Mouse (Mus musculus) CD8-positive naive resting alpha-beta T cell, adult 2 months (primary cell): ENCODE results near the gene Lrrc2.

Experiments
- DNase-seq, 2 experiments: peaks; one replicate each; pipeline ENCODE4 v3.0.0; 2022; ENCODE audit warnings: low read depth in 2 of 2, low spot score in 2 of 2

The Lrrc2 gene

DNA sequence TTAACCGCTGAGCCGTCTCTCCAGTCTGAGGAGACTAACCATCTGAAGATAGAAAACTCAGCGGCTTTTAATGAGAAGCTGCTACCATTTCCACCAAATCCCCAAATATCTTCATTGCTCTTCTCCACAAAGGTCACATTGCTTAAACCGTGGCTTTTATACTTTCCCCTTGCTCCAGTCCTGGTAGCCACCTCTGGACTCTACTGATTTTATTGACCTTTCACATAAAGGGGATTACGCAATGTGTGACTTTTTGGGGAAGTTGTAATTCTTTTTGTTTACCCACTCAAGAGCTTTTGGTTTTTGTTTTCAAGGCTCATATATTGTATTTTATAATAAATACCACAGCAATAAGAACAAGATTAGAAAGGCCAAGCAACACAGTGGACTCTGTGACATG, 34.2 kb downstream of the Lrrc2 start:
- no peak for DNase-seq

DNA sequence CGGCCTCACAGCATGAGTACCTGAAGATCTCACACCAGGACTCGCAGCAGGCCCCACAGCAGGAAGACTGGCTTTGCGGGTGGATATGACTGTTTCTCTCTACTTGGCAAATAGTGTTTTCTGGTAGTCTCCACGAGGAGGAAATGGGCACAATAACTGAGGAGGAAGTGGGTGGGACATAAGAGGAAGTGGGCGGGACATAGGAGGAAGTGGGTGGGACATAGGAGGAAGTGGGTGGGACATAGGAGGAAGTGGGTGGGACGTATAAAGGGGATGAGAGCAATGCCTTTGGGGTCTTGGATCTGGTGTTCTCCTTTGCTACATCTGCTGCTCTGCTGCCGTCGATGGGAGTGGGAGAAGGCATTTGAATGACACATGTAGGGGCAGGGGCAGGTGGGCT, 34.6 kb downstream of the Lrrc2 start:
- DNase-seq = no peak

DNA sequence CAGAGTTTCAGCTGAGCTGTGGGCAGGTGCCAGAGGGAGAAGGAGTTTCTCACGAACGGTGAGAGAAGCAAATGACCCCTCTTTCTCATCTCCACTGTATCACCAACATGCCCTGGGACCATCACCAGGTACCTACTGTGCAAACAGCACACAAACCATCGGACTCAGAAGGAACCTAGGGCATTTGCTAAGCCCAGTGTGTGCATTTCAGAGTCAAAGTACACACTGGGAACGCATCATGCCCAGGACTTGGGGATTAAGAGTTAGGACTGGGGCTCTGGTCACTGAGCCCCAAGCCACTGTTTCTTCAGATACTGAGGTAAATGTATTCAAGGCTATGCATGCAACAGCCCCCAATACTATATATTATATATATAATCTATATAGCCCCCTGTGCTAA, 36.0 kb downstream of the Lrrc2 start:
- no peak for DNase-seq

DNA sequence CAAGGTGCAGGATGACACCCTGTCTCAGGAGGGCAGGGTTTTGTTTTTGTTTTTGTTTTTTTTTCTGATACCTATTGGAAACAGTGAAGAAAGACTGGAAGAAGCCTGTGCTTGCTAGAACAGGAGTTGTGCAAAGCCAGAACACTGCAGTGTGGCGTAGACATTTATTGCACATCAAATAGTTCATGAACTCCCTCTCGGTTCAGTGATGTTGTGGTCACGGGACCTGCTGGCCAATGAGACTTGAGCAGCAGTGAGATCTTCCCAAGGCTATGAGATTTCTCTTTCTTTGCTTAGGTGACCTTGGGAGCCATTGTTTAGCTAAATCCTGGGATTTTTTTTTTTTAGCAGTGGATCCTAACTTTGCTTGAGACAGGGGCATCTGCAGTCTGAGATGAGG, 36.7 kb downstream of the Lrrc2 start:
- no peak for DNase-seq

DNA sequence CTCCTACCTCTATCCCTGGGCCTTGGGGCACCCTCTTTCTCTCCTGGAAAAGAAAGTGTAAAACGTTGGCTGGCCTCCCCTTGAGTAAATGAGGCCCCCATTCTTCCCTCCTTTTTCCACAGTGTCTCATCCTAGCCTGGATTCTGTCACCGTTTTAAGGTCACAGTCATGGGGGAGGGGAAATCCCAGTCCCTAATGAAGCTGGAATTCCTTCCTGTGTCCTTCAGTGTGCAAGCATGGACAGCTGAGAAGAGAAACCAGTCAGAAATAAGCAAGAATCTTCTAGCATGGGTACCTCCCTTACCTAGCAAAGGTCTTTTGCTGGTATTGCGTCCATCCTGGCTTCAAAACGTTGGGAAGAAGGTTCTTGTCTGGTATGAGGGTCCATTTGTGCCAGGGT, 37.8 kb downstream of the Lrrc2 start:
- no peak for DNase-seq

DNA sequence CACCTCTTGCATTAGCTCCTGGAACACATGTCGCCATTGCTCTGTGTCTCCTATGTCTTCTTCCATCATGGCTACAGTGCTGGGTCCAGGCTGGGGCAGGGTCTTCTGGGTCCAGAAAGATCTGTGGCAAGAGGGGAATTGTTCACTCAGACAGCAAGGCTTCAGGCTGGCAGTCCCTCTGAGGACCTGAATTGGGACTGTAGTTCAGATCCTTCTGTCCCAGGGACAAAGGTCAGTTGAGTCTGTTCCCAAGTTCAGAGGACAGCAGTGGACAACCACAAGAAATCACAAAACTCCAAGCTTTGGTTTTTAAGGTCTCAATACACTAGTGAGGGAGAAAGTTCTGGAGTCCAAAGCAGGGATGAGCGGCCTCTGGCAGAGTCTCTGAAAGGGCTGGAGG, 38.2 kb downstream of the Lrrc2 start:
- no peak for DNase-seq

DNA sequence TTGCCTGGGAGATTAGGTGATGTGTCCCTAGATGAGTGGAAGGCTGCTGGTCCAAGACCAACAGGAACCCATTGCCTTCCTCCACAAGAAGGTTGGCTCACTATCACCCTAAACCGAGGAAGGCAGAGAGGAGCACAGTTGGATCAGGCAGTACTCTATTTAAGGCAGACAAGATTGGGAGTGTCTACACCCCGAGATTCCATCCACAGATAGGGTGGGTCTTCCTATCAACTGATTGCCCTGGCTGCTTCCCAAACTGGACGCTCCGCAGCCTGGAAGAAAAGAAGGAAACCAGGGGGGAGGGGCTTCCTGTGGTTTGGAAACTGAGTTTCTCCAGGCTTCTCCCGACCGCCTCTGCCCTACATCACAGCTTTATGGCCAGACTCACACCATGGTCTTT, 38.9 kb downstream of the Lrrc2 start, which contains the start of gene Rtp3:
Gene Rtp3, minus strand, starts transcription at position 380 of the 400 bp plus-strand sequence.
- no peak for DNase-seq

DNA sequence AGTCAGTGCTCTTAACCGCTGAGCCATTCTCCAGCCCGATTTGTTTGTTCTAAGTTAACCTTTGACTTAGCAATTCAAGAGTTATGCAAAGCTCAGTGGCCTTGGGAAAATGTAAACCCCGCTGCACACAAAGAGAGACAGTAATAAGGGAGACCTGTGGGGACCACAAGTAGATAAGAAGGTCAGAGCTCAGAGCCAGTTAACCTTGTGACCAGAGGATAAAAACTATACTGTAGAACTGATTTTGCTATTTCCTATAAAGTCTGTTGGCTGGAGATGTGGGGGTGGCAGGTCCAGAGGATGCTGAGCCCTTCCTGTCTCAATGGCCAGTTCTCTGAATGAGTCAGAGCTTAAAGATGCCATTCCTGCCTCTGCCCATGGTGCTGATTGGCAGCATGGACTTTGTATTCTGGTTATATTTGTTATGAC, 42.0 kb downstream of the Lrrc2 start:
- DNase-seq = no peak

DNA sequence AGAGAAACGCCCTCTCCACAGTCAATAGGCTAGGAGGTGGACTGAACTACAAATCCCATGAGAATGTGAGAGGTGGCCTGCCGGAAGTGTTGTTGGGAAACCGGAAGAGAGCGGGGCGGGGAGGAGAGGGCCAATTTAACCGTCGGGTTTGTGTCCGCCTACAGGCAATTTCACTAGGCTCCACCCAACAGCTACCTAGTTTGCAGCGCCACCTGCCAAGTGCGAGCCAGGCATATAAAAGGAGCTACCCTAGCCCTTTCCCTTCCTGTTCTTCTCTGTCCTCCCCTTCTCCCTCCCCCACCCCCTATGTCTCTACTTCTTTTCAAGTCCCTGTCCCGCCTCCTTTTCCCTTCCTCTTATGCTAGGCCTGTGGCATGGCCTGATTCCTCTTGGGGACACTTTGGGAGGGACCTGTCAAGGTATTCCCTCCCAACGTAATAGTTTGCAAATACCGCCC, 43.4 kb downstream of the Lrrc2 start:
- peak; percentile 55 to 64 for DNase-seq

DNA sequence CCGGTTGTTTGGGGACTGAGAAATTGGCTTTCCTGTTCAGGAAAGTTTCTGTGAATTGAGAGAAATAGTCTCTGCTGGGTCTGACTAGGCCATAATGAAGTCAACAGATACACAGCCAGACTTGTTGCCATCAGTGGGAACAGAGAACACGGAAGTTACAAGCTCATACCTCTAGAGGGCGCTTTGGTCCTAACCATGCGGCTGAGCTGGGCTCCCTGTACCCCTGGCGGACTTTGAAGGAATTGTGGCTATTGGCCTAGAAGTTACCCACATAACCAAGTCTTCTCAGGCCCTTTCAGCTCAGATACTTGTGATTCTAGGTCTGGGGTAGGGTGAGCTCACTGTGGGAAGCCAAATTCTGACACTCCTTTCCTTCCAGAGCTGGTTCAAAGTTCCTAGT, 45.9 kb downstream of the Lrrc2 start:
- peak; percentile 74 to 83 for DNase-seq

DNA sequence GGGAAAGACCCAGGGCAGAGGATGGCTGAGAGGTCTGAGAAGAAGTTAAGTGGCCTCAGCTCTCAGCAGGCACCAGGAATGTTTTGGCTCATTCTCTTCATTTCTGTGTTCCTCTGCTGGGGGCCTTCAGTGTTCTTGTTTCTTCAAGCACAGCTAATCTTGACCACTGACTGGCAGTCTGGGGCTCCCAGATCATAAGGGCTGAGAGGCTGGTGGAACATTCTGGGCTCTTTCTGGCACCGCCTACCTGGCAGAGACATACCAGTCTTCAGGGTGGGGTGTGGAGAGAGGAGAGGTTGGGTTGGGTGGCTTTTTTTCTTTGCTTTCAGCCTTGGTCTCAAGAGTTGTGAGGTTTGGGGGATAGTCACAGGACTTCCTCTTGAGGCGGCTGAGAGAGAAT, 47.7 kb downstream of the Lrrc2 start:
- DNase-seq = no peak

DNA sequence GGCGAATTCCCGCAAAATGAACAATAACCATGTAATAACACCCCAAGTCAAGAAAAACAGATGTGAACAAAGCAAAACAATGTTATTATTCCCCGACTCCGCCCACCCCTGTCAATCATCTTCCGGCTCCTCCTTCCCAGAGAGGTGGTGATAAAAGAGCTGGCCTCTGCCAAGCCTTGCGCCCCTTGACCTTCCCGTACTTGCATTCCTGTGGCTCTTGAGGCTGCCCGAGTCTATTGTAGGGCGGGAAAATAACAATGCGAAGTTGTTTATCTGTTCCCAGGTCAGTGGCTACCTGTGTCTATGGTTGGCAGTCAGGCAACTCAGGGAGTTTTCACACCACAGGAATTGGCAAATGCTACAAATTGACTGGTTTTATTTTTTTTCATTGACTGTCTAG, 48.5 kb downstream of the Lrrc2 start:
- no peak for DNase-seq

DNA sequence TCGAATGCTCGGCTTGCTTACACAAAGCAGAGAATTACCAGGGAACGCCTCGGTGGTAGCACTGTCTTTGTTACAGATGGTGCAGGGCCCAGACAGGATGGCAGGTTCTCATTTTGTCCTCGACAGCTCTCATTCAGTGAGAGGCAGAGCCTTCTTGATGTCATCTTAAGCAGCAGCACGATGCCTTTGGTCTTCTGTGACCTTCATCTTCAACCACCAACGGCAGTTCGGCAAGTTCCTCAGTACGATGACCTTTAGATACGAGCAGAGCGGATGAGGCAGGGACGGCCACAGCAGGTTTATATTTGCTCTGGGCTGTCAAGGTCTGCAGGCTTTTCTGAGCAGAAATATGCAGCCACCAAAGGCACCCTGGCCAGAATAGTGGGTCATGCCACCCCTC, 50.3 kb downstream of the Lrrc2 start:
- DNase-seq = no peak

DNA sequence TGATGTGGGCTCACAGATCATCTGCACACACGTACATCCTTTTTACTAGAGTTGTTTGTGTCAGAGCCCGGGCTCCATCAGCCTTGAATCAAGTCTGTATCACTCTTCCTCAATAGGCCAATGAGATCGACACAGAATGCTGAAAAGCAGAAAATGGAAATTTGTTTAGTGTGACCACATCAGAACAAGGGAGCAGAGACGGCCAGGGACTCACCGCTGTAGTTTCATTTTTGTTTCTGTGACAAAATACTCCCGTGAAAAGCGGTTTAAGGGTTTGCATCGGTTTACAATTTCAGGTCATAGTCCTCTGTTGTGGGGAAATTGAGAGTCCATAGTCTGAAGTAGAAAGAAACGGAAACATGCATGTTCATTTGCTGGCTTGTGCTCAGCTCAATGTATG, 51.9 kb downstream of the Lrrc2 start:
- peak in 1 of 2 experiments; percentile 20 for DNase-seq

DNA sequence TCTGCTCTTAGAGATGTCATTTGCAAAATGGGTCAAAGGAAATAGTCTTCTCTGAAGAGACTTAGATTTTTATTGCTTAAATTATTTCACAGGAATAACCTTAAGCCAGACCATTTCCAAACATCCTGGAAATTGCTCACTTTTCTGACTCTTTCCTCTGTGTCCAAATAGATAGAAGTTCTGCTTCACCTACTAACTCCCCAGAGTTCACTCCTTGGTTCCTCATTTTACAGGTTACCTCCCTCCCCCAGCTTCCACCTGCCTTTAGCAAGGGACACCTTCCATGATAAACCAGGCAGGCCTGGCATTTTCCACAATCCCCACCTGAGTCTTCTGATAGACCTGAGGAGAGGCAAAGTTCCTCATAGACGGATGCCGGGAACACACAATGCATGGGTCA, 55.2 kb downstream of the Lrrc2 start:
- no peak for DNase-seq

DNA sequence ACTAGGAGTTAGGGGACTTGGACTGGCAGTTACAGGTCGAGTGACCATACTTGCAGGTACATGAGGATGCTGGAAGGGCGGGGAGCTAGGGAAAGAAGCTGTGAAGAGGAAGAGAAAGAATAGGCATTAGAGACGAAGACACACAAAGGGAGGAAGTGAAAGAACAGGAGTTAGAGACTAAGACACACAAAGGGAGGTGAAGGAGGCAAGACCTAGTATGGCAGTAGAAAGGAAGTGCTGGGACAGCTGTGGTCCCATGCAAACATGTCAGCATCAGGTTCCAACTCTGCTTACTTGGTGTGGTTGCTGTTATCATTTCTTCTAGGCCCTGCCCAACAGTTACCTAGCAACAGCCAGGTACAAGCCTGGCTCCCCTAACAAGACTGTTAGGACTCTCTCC, 58.4 kb downstream of the Lrrc2 start:
- DNase-seq = no peak

DNA sequence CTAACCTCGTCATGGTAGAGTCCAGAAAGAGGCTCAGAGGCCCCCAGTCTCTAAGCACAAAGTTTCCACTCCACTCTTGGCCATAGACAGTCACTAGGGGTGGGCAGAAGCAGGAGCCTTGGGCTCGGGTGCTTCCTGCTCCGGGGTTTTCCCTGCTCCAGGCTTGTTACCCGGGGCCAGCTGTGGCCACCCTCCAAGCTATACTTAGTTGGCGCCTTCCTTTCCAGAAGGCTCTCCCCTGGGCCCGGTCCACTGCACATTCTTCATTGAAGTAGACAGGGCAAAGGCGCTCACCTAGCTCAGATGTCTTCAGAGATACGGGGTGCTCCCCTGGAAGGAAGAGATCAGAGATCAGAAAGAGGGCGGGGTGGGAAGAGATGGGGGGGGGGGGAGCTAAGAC, 60.2 kb downstream of the Lrrc2 start:
- no peak for DNase-seq

DNA sequence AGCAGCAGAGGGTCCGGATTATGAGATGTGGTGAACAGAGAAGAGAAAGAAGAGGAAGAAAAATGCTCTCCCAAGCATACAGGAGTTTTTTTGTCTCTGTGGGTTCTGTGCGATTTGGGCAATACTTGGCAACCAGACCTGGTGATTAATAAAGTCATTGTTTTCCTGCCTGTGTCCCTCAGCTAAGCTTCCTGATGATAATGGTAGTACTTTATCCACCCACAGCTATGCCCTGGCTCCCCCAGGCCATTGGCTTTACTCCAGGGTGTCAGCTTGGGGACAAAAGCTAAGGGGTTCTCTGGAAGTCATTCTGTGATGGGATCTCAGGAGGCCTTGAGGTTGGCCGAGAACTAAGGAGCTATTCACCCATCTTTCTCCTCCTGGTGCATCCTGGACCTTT, 60.7 kb downstream of the Lrrc2 start:
- no peak for DNase-seq

DNA sequence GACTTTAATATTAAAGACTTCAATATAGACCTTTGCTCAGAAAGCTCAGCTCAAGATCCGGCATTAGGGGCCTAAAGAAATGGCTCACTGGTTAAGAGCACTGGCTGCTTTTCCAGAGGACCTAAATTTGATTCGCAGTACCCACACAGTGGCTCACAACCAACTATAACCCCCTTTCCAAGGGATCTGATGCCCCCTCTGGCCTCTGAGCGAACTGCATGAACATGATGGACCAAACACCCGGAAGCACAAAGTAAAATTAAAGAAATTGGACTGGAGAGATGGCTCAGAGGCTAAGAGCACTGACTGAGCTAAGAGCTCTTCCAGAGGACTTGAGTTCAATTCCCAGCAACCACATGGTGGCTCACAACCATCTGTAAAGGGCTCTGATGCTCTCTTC, 64.3 kb downstream of the Lrrc2 start:
- no peak for DNase-seq

DNA sequence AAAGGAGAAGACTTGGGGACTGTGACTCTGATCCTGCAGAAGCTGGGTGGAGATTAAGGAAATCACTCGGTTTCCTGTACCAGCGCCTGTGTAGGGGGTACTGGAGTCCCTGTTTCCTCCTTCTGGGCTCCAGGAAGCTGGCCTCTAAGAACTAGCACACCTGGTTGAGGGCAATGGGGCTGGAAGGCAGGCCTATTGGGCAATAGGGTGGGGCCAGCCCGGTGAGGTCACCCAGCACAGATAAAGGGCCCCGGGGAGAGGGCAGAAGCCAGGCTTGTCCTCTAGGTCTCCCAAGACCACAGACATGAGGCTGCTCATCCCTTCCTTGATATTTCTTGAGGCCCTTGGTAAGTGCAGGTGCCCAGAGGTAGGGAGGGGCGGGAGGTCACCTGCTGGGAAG, 67.7 kb downstream of the Lrrc2 start, which contains the start of gene Ltf:
Gene Ltf, plus strand, starts transcription at position 250 of the 400 bp plus-strand sequence.
- DNase-seq = no peak

DNA sequence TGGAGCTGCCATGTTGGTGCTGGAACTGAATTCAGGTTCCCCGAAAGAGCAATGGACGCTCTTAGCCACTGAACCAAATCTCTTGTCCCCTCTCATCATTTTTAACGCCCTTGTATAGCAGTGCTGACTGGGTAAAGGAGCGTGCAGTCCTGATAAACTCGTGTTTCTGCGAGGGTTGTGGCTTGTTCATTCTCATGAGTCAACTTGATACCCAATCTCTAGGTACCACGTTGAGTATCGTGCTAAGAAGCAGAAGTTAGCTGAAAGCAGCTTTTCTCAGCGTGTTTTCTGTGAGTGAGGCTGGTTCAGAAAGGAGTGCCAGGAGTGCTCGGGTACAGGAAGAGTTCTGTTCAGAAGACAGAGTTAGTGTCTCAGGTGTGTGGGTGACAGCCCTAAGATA, 75.4 kb downstream of the Lrrc2 start:
- DNase-seq = no peak
